Mouse (Mus musculus) spleen, adult 2 months (tissue): ENCODE data around the gene Trim2.

Experiments
- CTCF ChIP-seq: fragments of 200-500 bp; IDR thresholded peaks from 2 replicates; pipeline ENCODE4 v1.5.1; 2011; ENCODE audit warnings: mild to moderate bottlenecking, inconsistent platforms; ENCODE audit not compliant: insufficient read depth, insufficient read length, insufficient replicate concordance; ENCODE audit errors: extremely low read depth
- POLR2A ChIP-seq: fragments of 200-500 bp; IDR thresholded peaks from 2 replicates; pipeline ENCODE4 v1.6.1; 2011; ENCODE audit warnings: low read depth, low read length, inconsistent platforms

- TF ChIP-seq CTCF (no peak), POLR2A (no peak)
Measured at GRCm38 (mm10) chr3:84292238-84292637, 14.4 kb downstream of the Trim2 start.
